Mouse (Mus musculus) embryo, embryonic 10.5 days (tissue): ENCODE measurements around the gene Fgfr2.
"Not testable (repeated sequence)": the region's sequence is repeated elsewhere in the genome, so short reads cannot be mapped to it uniquely, and the experiment has no call there.

Experiments
- DNase-seq: peaks from one replicate; pipeline ENCODE4 v3.0.0-alpha.2; 2015; ENCODE audit warnings: low spot score

The Fgfr2 gene

GRCm38 (mm10) chr7:130519096-130520048, 2603.8 kb downstream of the Fgfr2 start:
- peak; percentile 98 for DNase-seq

DNA sequence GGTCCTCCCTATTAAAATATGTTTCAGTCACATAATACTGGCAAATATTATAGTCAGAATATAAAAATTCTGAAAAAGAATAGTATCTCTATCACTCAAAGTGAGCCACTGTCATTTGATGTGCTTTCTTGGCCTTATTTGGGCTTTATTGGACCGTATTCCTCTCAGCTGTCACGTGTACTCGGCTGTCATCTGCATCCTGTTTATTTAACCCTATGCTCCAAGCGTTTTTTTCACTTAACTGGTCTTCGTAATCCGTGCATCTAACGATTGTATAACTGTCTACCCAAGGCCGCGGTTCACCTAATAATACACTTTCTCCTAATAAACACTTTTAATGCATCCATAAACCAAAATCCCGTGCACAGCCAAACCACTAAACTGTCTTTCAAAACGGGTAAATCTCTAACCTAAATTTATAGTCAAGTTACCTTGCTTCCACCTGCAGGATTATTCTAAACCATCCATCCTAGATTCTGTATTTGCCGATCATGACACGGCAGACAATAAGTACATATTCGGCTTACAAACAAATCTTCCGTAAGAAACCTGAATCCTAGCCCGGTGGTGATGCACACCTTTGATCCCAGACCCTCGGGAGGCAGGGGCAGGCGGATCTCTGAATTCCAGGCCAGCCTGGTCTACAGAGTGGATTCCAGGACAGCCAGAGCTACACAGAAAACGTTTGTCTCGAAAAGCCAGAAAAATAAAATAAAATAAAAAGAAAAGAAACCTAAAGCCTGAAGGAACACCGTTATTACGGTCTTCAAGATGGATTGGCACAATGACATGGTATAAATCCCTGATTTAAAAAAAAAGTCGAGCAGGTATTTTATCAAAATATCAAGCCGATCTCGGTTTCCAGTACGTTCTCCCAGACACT, 2604.7 kb downstream of the Fgfr2 start:
- peak; percentile 15 for DNase-seq

GRCm38 (mm10) chr7:130510243-130510642, 2612.9 kb downstream of the Fgfr2 start:
- no peak for DNase-seq

DNA sequence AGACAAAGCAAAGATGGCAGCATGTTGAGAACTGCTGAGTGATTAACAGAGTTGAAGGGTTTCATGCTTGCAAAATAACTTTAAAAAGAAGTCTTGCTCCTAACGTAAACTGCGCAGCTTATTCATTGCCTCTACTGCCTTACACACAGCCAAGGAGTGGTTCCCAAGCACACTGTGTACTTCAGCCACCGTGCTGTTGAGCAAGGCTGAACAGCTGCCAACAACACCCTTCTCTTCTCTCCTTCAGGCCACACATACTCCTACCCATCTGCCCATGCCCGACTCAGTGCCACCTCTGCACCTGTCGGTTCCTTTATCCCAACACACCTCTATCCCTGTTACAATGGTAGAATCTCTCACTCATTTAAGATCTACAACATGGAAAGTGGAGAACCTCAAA, 2620.1 kb downstream of the Fgfr2 start:
- no peak for DNase-seq

- DNase-seq, result no peak
Measured at GRCm38 (mm10) chr7:130501499-130501898, 2621.7 kb downstream of the Fgfr2 start.

DNA sequence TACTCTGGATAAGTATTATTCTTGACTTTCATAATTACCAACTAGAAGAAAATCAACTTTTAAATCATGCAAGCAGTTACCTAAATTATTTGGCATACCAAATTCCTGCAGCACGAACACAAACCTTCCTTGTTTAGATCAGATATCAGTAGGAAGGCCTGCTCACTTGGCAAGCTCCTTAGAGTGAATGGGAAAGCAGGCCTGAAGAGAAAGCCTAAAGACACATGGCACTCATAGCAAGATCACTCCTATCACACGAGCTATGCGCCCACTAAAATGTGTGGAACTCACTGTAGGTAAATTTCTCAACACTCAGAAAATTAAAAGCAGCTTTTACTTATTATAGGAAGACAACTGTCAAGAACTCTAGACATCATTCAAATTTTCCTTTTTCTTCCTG, 2629.8 kb downstream of the Fgfr2 start:
- DNase-seq, result no peak

- DNase-seq, result no peak
Measured at GRCm38 (mm10) chr7:130492026-130492425, 2631.1 kb downstream of the Fgfr2 start.

GRCm38 (mm10) chr7:130479003-130479402, 2644.1 kb downstream of the Fgfr2 start:
- not testable (repeated sequence) for DNase-seq

DNA sequence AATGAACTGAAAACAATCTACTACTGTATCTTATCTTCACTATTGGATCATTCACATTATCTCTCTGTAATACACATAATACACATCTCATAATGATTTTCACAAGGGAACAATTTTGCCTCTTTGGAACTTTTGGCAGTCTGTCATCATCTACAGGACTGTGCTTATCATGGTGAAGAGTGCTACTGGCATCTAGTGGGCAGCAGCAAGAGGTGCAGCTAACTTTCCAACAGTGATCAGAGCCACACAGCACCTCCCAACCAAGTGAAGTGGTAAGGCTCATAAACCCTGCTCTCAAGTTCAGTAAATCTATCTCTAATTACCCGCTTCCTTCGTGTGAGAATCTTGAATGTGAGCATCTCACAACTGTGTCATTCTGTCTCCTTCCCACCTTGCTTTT, 2647.2 kb downstream of the Fgfr2 start:
- DNase-seq, result peak; percentile 85

DNA sequence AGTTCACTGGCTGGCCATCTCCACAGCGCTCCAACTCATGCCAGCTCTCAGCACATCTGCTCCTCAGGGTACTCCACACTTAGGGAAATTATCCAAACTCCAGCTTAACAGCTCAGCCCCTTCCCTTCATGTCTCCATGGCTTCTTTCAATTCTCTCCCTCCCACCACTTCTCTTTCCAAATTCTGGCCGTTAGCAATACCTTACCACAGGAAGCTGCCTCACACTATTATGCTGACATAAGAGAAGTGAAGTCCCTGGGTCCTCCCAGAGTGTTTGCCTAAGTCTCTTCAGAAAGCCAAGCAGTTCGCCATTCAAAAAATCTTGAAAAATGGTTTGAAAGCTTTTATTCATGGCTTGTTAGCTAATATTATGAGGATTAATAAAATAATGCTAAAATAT, 2649.3 kb downstream of the Fgfr2 start:
- DNase-seq, result no peak

DNA sequence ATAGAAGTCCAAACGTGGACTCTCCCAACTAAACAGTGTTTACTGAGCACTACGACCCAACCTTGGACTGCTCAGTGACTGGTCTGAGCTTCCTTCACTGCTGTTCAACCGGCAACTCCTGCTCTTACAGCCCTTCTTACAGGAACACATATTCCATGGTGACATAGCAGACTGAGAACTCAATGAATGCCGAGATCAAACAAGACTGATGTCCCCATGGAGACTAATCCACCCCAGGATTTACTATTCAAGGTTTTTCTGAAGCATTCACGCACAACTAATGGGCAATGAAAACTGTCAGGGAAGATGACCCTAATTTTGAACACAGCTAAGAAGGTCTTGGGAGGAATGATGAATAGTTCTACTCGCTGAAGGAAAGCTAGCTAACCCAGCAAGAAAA, 2650.5 kb downstream of the Fgfr2 start:
- DNase-seq, result peak; percentile 86

GRCm38 (mm10) chr7:130471045-130471444, 2652.1 kb downstream of the Fgfr2 start:
- no peak for DNase-seq

- no peak for DNase-seq
Measured at GRCm38 (mm10) chr7:130455587-130456246, 2667.4 kb downstream of the Fgfr2 start.

DNA sequence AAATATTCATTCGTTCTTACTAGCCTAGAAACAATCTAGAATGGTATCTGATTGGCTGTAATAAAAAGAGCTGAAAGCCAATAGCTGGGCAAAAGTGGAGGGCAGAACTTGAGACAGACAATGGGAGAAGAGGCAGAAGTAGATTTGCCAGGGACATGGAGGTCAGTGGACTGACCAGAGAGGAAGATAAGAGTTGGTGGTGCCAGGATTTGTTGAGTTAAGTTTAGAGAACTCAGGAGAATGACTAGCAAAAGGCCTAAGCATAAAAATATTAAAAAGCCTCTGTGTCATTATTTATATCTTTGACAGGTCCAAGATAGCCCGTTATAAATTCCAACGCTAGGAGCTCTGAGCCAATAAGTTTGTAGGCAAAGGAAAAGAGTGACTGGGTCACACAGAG, 2668.9 kb downstream of the Fgfr2 start:
- DNase-seq, result no peak

GRCm38 (mm10) chr7:130435776-130436175, 2687.4 kb downstream of the Fgfr2 start:
- DNase-seq, result no peak

GRCm38 (mm10) chr7:130432141-130432540, 2691.0 kb downstream of the Fgfr2 start:
- DNase-seq, result no peak

DNA sequence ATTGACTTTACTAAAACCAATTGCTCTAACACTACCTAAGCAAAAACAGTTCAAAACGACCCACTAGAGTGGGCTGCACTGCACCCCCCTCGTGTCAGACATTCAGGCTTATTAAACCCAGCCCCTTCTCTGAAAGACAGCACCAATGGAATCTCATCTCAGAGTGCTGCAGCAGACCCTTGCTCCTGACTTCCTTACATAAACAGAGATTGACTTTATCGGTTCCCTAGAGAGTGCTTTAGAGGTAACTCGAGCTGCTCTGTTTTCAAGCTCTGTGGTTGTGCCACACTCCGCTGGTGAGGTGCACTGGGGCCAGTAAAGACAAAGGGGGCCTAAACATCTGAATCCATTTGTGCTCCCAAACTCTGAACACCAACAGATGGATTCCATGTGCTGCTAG, 2696.6 kb downstream of the Fgfr2 start:
- peak; percentile 88 for DNase-seq

- peak; percentile 38 for DNase-seq
Measured at GRCm38 (mm10) chr7:130425991-130426390, 2697.2 kb downstream of the Fgfr2 start.

DNA sequence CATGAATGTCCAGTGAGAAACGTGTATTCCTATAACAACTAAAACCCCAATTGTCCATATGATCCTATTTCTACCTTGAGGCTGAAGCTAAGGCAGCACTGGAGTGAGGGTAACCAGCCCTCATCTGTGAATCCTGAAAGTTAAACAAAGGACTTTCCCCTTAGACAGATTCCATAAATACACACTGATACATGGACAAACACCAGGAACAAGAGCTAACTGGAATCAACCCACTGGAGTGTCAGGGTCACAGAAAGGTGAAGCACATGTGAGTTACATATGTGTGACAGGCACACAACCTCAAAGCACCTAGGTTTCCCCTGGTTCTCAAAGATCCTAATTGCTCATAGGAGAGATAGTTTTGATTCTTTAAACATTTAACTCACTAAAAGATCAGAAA, 2703.2 kb downstream of the Fgfr2 start:
- DNase-seq, result peak; percentile 44

DNA sequence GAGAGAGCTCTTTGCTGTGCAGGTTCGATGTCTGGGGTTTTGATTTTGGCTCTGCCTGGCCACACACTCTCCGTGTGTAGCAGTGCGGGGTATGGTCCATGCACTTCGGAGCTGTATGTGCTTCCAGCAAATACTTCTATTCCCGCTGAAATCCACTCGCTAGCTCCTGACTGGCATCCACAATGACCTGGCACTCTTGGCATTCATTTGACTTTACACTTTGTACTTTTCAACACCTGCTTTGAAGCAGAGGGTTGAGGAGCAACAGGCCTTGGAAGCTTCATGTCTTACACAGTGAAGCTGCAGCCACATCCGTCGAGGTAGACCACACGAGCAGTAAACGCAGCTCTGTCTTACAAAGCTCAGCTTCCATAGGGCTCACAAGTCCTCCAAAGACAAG, 2715.5 kb downstream of the Fgfr2 start:
- DNase-seq, result no peak

DNA sequence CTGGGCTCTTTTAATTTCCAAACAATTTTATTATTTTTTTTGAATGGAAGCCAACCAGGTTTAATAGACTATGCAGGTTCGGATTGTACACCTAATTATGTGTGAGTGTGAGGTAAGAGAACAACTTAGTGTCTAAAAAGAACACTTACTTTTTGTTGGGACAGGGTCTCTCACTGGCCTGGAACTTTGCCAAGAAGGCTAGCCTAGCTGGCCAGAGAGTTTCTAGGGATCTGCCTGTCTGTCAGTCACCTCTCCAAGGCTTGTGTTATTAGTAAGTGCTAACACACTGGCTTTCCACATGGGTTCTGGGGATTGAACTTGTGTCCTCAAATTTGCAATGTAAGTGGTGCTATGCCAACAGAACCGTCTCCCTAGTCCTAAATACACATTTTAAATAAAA, 2719.8 kb downstream of the Fgfr2 start:
- no peak for DNase-seq

- no peak for DNase-seq
Measured at GRCm38 (mm10) chr7:130394697-130395096, 2728.5 kb downstream of the Fgfr2 start.
